Mouse (Mus musculus): ENCODE data around the gene Apmap. TPM values are rescaled to one million over a fixed set of nuclear protein-coding genes. Genes with fewer than 3 reads are reported as not detected.

The Apmap gene
- polyA plus RNA-seq, 1 experiment from 2014 or later, result 23.4 TPM

DNA sequence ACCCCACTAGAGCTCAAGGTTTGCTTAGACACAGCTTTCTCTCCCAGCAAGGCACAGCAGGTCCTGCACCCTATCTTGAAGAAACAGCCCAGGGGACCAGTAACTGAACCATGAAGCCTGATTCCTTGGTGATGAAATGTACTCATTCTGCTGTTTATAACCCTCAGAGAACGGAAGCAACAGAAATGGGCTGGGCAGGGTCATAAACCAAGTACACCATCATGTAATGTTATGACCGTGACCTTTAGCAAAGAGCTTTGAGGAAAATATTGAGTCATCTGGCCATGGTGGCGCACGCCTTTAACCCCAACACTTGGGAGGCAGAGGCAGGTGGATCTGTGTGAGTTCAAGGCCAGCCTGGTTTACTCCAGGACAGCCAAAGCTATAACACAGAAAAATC, 36.9 kb upstream of the Apmap start:
- H3K9ac ChIP-seq, result no peak overlapping the region
- no peak overlapping the region for H3K4me2 ChIP-seq
- no peak overlapping the region for H3K27ac ChIP-seq
- no peak for ATAC-seq (replicated peaks; ENCODE audit: insufficient number of reproducible peaks, insufficient read depth, low FRiP score, low read depth)
- H3K36me3 ChIP-seq, result no peaks in the 10 kb centered on the region
- peaks cover 7% of the 10 kb centered on the region for H3K4me1 ChIP-seq (replicated peaks)
- no peak overlapping the region for H3K4me3 ChIP-seq
- whole genome bisulfite sequencing, result 85% methylated on average over 4 of the region's 4 CpGs
- no peaks in the 10 kb centered on the region for H3K27me3 ChIP-seq
- H3K9me3 ChIP-seq (replicated peaks), result no peaks in the 10 kb centered on the region

DNA sequence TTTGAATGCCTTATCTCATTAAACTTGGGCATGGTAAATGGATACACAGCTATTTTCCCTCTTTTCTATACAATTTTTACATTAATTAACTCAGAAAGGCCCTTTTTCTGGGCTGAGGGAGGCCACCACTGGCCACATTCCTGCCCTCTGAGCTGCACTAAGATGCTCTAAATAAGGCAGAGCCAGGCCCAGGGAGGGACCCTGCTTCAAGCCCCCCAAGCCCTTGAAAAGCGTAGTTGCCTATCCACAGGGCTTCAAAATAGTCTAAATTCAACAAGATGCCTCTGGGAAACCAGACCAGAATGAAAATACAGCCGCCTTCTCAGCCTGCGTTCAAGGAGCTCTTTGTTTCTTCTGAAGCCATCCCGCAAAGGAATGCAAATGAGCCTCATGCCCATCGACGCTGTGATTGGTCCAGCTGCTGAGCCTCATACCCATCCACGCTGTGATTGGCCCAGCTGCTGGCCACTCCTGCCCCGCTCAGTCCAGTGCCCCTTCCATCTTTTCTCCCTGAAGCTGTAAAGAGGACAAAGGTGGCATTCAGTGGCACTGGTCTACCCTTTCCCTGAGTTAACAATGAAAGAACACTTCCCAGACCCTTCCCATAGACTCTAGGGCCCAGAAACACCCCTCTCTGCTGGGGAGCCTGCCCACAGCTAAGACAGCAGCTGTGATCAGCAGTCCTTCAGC, 35.5 kb upstream of the Apmap start:
- H3K4me1 ChIP-seq (replicated peaks), result no peaks in the 10 kb centered on the region
- no peak overlapping the region for H3K27ac ChIP-seq
- H3K4me3 ChIP-seq, result no peak overlapping the region
- H3K4me2 ChIP-seq, result no peak overlapping the region
- WGBS, result 74% methylated on average over 8 of the region's 8 CpGs
- H3K9ac ChIP-seq, result no peak overlapping the region
- H3K36me3 ChIP-seq, result no peaks in the 10 kb centered on the region
- ATAC-seq (replicated peaks; ENCODE audit: insufficient number of reproducible peaks, insufficient read depth, low FRiP score, low read depth), result no peak; the same call in 1 of the 2 replicates
- H3K27me3 ChIP-seq, result no peaks in the 10 kb centered on the region
- no peaks in the 10 kb centered on the region for H3K9me3 ChIP-seq (replicated peaks)

DNA sequence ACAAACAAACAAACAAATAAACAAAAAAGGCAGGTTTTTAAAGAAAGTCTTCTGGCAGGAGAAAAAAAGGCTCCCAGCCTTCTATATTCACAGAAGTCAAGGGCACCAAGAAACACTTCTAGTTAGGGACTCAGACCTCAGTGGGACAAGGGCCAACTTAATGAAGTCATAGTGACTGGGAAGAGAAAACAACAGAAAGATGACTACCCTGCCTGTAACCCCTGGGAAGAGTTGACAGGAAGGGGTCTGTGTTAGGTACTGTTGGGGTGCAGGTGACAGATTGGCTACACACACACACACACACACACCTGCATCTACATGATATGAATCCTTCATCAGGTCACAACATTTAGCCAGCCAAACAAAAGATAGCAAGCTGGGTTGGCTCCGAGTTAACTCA, 34.8 kb upstream of the Apmap start:
- no peak overlapping the region for H3K4me2 ChIP-seq
- no peak overlapping the region for H3K4me3 ChIP-seq
- no peaks in the 10 kb centered on the region for H3K27me3 ChIP-seq
- 90% methylated on average over 1 of the region's 1 CpGs for WGBS
- no peaks in the 10 kb centered on the region for H3K9me3 ChIP-seq (replicated peaks)
- no peak overlapping the region for H3K9ac ChIP-seq
- no peak overlapping the region for H3K27ac ChIP-seq
- no peak for ATAC-seq (replicated peaks; ENCODE audit: insufficient number of reproducible peaks, insufficient read depth, low FRiP score, low read depth)
- H3K4me1 ChIP-seq (replicated peaks), result no peaks in the 10 kb centered on the region
- H3K36me3 ChIP-seq, result no peaks in the 10 kb centered on the region

DNA sequence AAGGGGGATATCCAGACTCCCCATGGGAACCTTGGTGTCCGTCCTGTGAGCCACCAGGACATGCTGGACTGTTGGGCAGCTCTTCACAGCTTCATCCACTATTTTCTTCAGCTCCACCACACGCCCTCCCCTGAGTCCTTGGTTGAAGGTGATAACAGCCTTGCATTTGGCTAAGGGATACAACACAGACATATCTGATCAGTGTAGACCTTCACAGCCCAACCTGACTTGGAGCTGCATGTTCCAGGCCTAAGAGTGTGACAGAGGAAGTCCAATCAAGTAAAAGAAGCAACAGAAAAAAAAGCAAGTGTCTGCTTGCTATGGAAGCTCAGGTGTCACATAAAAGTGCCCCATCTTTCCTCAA, 30.0 kb upstream of the Apmap start:
- ATAC-seq (replicated peaks; ENCODE audit: insufficient number of reproducible peaks, insufficient read depth, low FRiP score, low read depth), result no peak
- H3K36me3 ChIP-seq, result no peaks in the 10 kb centered on the region
- H3K9me3 ChIP-seq (replicated peaks), result no peaks in the 10 kb centered on the region
- no peaks in the 10 kb centered on the region for H3K27me3 ChIP-seq
- no peak overlapping the region for H3K9ac ChIP-seq
- no peak overlapping the region for H3K4me3 ChIP-seq
- H3K4me2 ChIP-seq, result no peak overlapping the region
- H3K4me1 ChIP-seq (replicated peaks), result no peaks in the 10 kb centered on the region
- WGBS, result 44% methylated on average over 2 of the region's 2 CpGs
- H3K27ac ChIP-seq, result no peak overlapping the region

GRCm38 (mm10) chr2:150637702-150638369, 29.5 kb upstream of the Apmap start:
- Histone ChIP-seq H3K27ac (no peak overlapping the region), H3K36me3 (no peaks in the 10 kb centered on the region), H3K4me1 (replicated peaks) (no peaks in the 10 kb centered on the region), H3K9ac (no peak overlapping the region), H3K4me2 (no peak overlapping the region), H3K27me3 (no peaks in the 10 kb centered on the region), H3K4me3 (no peak overlapping the region), H3K9me3 (replicated peaks) (no peaks in the 10 kb centered on the region)
- no peak for ATAC-seq (replicated peaks; ENCODE audit: insufficient number of reproducible peaks, insufficient read depth, low FRiP score, low read depth)
- WGBS, result 72% methylated on average over 6 of the region's 6 CpGs

GRCm38 (mm10) chr2:150635877-150636446, 27.6 kb upstream of the Apmap start:
- no peak for ATAC-seq (replicated peaks; ENCODE audit: insufficient number of reproducible peaks, insufficient read depth, low FRiP score, low read depth)
- Histone ChIP-seq H3K4me2 (no peak overlapping the region), H3K4me3 (no peak overlapping the region)

GRCm38 (mm10) chr2:150629255-150629654, 20.9 kb upstream of the Apmap start:
- H3K27me3 ChIP-seq, result no peaks in the 10 kb centered on the region
- 72% methylated on average over 4 of the region's 4 CpGs for WGBS
- no peaks in the 10 kb centered on the region for H3K9me3 ChIP-seq (replicated peaks)
- H3K27ac ChIP-seq, result no peak overlapping the region
- H3K4me3 ChIP-seq, result no peak overlapping the region
- H3K4me1 ChIP-seq (replicated peaks), result no peaks in the 10 kb centered on the region
- no peak for ATAC-seq (replicated peaks; ENCODE audit: insufficient number of reproducible peaks, insufficient read depth, low FRiP score, low read depth)
- no peak overlapping the region for H3K9ac ChIP-seq
- no peak overlapping the region for H3K4me2 ChIP-seq
- H3K36me3 ChIP-seq, result no peaks in the 10 kb centered on the region

More at GRCm38 (mm10) chr2:150635877-150636446, 27.6 kb upstream of the Apmap start:
- no peaks in the 10 kb centered on the region for H3K9me3 ChIP-seq (replicated peaks)
- no peak overlapping the region for H3K27ac ChIP-seq
- no peak overlapping the region for H3K9ac ChIP-seq
- H3K4me1 ChIP-seq (replicated peaks), result no peaks in the 10 kb centered on the region
- no peaks in the 10 kb centered on the region for H3K27me3 ChIP-seq
- H3K36me3 ChIP-seq, result no peaks in the 10 kb centered on the region
- WGBS, result 85% methylated on average over 3 of the region's 3 CpGs

- no peak for ATAC-seq (replicated peaks; ENCODE audit: insufficient number of reproducible peaks, insufficient read depth, low FRiP score, low read depth)
- Histone ChIP-seq H3K27me3 (no peaks in the 10 kb centered on the region), H3K36me3 (no peaks in the 10 kb centered on the region), H3K4me1 (replicated peaks) (no peaks in the 10 kb centered on the region), H3K27ac (no peak overlapping the region), H3K9ac (no peak overlapping the region), H3K4me2 (no peak overlapping the region), H3K4me3 (no peak overlapping the region), H3K9me3 (replicated peaks) (no peaks in the 10 kb centered on the region)
- WGBS, result 53% methylated on average over 6 of the region's 6 CpGs
Measured at GRCm38 (mm10) chr2:150627140-150627539, 18.8 kb upstream of the Apmap start.

GRCm38 (mm10) chr2:150624926-150625325, 16.6 kb upstream of the Apmap start:
- Histone ChIP-seq H3K27me3 (no peaks in the 10 kb centered on the region), H3K4me1 (replicated peaks) (no peaks in the 10 kb centered on the region), H3K9me3 (replicated peaks) (no peaks in the 10 kb centered on the region), H3K27ac (no peak overlapping the region), H3K4me2 (no peak overlapping the region), H3K4me3 (no peak overlapping the region), H3K36me3 (no peaks in the 10 kb centered on the region), H3K9ac (no peak overlapping the region)
- 87% methylated on average over 8 of the region's 8 CpGs for WGBS
- no peak for ATAC-seq (replicated peaks; ENCODE audit: insufficient number of reproducible peaks, insufficient read depth, low FRiP score, low read depth)

DNA sequence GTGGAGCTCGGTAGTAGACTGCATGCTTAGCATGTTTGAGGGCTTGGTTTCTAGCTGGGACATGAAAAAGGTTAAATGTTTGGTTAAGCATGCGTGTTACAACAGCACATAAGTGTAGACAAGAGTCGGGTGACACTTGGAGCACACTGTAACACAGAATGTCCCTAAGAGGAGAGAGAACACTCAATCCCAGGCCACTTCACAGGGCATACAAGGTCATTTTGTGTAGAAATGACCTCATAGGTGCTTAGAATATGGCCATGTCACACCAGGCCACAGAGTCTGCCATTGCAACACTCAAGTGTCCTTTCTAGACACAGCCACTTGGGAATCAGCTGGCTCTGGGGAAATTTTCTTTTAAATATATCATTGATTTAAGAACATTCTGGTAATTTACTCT, 15.6 kb upstream of the Apmap start:
- no peak overlapping the region for H3K27ac ChIP-seq
- H3K9ac ChIP-seq, result no peak overlapping the region
- no peaks in the 10 kb centered on the region for H3K9me3 ChIP-seq (replicated peaks)
- H3K36me3 ChIP-seq, result no peaks in the 10 kb centered on the region
- no peak for ATAC-seq (replicated peaks; ENCODE audit: insufficient number of reproducible peaks, insufficient read depth, low FRiP score, low read depth)
- no peaks in the 10 kb centered on the region for H3K27me3 ChIP-seq
- H3K4me2 ChIP-seq, result no peak overlapping the region
- H3K4me1 ChIP-seq (replicated peaks), result no peaks in the 10 kb centered on the region
- no peak overlapping the region for H3K4me3 ChIP-seq
- WGBS, result 82% methylated on average over 3 of the region's 3 CpGs

DNA sequence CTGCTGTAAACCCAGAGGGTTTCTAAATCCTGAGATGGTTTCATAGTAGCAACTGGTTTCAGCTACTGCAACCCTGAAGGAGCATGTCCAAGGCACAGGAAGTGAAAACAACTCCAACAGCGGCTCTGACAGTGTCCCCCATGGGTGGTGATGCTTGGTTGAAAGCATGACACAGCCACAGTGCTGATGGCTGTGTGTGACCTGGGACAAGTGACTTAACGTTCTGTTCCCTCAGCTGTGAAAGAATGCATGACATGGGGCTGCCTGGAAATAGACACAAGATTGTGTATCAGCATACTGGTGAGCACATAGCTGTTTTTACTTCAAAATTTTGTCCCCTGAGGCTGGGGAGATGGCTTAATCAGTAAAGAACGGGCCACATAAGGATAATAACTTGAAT, 13.3 kb upstream of the Apmap start:
- ATAC-seq (replicated peaks; ENCODE audit: insufficient number of reproducible peaks, insufficient read depth, low FRiP score, low read depth), result no peak
- H3K9ac ChIP-seq, result no peak overlapping the region
- no peak overlapping the region for H3K27ac ChIP-seq
- no peaks in the 10 kb centered on the region for H3K9me3 ChIP-seq (replicated peaks)
- no peak overlapping the region for H3K4me2 ChIP-seq
- no peaks in the 10 kb centered on the region for H3K4me1 ChIP-seq (replicated peaks)
- 48% methylated on average over 3 of the region's 3 CpGs for WGBS
- no peaks in the 10 kb centered on the region for H3K36me3 ChIP-seq
- H3K4me3 ChIP-seq, result no peak overlapping the region
- H3K27me3 ChIP-seq, result no peaks in the 10 kb centered on the region

GRCm38 (mm10) chr2:150610097-150610496, 1.7 kb upstream of the Apmap start:
- H3K4me1 ChIP-seq (replicated peaks), result peaks cover 12% of the 10 kb centered on the region
- no peaks in the 10 kb centered on the region for H3K36me3 ChIP-seq
- no peak overlapping the region for H3K4me2 ChIP-seq
- WGBS, result 65% methylated on average over 3 of the region's 3 CpGs
- H3K9ac ChIP-seq, result no peak overlapping the region
- H3K9me3 ChIP-seq (replicated peaks), result no peaks in the 10 kb centered on the region
- H3K4me3 ChIP-seq, result no peak overlapping the region
- no peaks in the 10 kb centered on the region for H3K27me3 ChIP-seq
- ATAC-seq (replicated peaks; ENCODE audit: insufficient number of reproducible peaks, insufficient read depth, low FRiP score, low read depth), result no peak
- H3K27ac ChIP-seq, result no peak overlapping the region
